Mouse (Mus musculus): ENCODE data around the gene Slc20a1.

Slc20a1 gene

DNA sequence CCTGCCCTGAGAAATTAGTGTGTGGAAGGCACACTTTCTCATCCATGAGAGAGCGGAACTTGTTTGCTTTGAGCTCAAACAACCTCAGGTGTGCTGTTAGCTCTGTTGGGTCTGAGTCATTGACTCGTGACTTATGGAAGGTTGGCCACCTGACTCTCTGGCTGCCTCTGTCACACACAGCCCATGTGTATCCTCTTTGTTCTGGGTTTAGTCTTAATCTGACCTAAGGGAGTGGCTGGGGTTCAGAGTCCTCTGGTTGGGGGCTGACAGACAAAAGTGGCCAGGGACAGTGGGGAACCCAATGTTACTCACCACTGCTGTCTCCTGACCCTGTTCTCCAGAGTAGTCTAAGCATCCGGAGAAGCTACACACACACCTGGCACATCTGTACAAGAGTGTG, 59.5 kb downstream of the Slc20a1 start:
- no peak for DNase-seq

DNA sequence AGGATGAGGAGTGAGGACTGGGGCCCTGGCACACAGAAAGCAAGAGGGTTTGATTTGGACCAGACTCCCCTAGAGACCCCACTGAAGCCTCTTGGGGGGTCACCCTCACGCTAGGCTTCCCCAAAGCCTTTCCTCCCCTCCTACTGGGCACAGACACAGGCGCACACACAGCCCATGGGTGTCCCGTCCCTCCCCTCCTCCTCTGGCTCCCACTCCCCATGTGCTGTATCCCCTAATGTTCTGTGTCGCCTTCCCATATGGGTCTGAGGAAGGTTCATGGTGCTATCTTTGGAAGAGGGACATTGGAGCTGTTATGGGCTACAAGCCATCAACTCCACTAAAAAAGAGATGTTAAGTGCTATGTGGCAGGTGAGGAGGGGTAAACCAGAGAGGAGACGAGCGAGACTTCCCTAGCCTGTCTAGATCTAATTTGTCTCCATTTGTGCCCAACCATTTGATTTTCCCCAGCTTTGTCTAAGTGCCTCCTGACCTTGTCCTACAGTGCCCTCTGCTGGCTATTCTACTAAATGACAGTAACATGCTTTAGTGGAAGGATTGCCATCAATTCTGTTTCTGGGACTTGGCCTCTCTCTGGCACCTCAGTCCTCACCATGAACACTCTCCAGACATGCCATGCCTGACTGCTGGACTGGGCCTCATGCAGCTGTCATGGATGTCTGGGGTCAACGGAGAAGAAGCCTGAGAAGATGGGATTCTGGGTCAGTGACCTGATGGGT, 60.1 kb downstream of the Slc20a1 start:
- DNase-seq = peak; percentile 47 to 64

DNA sequence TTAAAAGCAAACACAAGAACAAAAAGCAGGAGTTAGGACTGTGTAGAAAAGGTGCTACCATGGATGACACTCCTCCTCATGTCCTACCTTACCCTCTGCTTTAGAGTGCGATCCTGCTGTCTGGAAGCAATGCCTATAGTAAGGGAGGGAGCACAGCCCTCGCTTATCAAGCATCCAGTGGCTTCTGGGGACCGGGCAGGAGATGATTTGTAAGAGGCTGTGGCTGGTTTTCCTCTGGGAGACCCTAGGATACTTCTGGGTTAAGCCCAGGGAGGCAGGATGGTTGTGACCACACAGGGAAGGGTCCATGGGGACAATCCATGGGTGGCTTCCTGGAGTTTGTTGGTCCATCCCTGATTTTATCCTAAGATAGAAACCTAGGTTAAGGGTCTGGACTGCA, 62.1 kb downstream of the Slc20a1 start:
- DNase-seq = no peak
